Mouse (Mus musculus): ENCODE results near the gene Camsap3. TPM values are rescaled to one million over a fixed set of nuclear protein-coding genes. Genes with fewer than 3 reads are reported as not detected.

Gene Camsap3
- total RNA-seq, 2 experiments from 2014 or later: 0.22 to 0.33 TPM

DNA sequence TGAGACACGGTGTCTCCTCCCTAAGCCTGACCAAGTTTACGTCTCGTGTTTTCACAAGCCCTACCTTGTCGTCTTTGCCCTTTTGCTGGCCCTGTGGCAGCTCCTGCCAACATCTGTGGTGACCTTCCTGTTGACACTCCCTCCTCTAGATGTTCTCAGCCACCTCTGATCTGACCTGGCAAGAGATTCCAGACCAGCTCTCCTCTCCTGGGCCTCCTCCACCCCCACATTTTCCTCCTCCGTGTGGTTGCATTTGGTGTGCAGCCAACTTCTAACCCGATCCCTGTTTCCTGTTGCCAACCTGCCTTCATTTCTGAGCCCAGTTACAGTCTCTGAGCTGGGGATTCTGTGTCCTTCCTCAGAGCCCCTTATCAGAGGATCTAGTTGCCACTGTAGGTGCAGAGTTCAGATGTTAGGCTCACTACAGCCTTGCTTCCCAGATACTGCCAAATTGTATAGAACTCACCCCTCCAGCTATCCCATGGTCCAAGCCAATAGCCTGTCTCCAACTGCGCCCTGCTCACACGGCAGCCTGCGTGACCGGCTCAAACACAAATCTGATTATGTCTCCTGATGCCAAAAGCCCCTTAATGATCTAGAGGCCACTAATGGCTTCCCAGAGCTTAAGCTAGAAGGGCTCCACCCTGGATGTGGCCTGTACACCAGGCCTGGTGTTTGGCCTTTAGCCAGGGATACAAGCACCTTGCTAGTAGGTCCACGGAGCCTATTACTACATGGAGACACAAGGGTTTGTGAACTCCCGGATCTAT, 22.1 kb downstream of the Camsap3 start:
- no peak for TF ChIP-seq CTCF (IDR thresholded peaks at IDR 0.05)
- no peak overlapping the region for H3K4me3 ChIP-seq
- intact Hi-C loops (cut with DNase I): no loop called here
- DNase-seq: no peak
- no peak overlapping the region; the same call in 1 of the 2 replicates for H3K27ac ChIP-seq

DNA sequence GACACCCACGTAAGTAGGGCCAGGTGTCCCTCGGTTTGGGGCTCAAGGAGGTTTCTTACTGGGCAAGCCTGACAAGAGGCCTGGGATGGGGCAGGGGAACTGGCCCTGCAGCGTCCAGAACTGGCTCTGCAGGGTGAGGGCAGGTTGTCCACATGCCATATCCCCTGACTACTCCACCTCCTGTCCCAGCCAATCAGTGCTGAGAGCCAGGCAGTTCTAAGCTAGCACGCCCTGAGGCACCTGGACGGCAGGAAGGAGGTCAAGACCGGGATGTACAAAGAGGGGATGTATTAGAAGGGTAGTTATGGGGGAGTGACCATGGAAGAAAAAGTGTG, 22.7 kb downstream of the Camsap3 start:
- Histone ChIP-seq H3K27ac (no peak overlapping the region), H3K4me3 (no peak overlapping the region)
- TF ChIP-seq CTCF (IDR thresholded peaks at IDR 0.05): no peak
- no peak for DNase-seq
- intact Hi-C loops (cut with DNase I): no loop called here

- intact Hi-C loops (cut with DNase I): loop anchor here (2.0 to 10.0 kb wide), 3 partner anchors 55 to 1053 kb away; partner anchors contain the start of genes Pnpla6 and Trappc5
- no peak for TF ChIP-seq CTCF (IDR thresholded peaks at IDR 0.05)
- peak; percentile 98 for DNase-seq
- peak within 1 kb of the TSS; percentile 96 for H3K4me3 ChIP-seq
- H3K27ac ChIP-seq: peak within 1 kb of the TSS; percentile 83
These were observed 34.3 kb downstream of the Camsap3 start, which contains the start of the genes Xab2 and Pet100 for GRCm38 (mm10) chr8:3621199-3621970. Gene Xab2, minus strand, starts transcription at chr8:3621316. Gene Pet100, plus strand, starts transcription at chr8:3621548.

GRCm38 (mm10) chr8:3622119-3622518, 35.0 kb downstream of the Camsap3 start:
- H3K4me3 ChIP-seq: peak overlapping the region; percentile 96; the same call in 1 of the 2 replicates
- H3K27ac ChIP-seq: no peak overlapping the region
- intact Hi-C loops (cut with DNase I): loop anchor here (5.0 to 10.0 kb wide), 2 partner anchors 105 to 1053 kb away; partner anchors contain the start of gene Pnpla6
- TF ChIP-seq CTCF (IDR thresholded peaks at IDR 0.05): no peak
- DNase-seq: no peak

- no peak for TF ChIP-seq CTCF (IDR thresholded peaks at IDR 0.05)
- intact Hi-C loops (cut with DNase I): loop anchor here (10.0 kb wide), 1 partner anchor 1049 kb away; no protein-coding TSS in a partner anchor
These were observed 38.4 kb downstream of the Camsap3 start, which contains the start of gene Pcp2 for GRCm38 (mm10) chr8:3625445-3625844. Gene Pcp2, minus strand, starts transcription at chr8:3625545.

GRCm38 (mm10) chr8:3626971-3627370, 39.9 kb downstream of the Camsap3 start:
- no peak for TF ChIP-seq CTCF (IDR thresholded peaks at IDR 0.05)
- no peak for DNase-seq
- intact Hi-C loops (cut with DNase I): loop anchor here (10.0 kb wide), 1 partner anchor 1048 kb away; no protein-coding TSS in a partner anchor
- Histone ChIP-seq H3K27ac (no peak overlapping the region), H3K4me3 (no peak overlapping the region)

More at GRCm38 (mm10) chr8:3625445-3625844, 38.4 kb downstream of the Camsap3 start, which contains the start of gene Pcp2:
- Histone ChIP-seq H3K4me3 (no peak within 1 kb of the TSS), H3K27ac (no peak within 1 kb of the TSS)
- no peak for DNase-seq

- no peak for DNase-seq
- H3K27ac ChIP-seq: no peak overlapping the region
- TF ChIP-seq CTCF (IDR thresholded peaks at IDR 0.05): peak; percentile 45
- H3K4me3 ChIP-seq: no peak overlapping the region
- intact Hi-C loops (cut with DNase I): loop anchor here (10.0 kb wide), 1 partner anchor 1047 kb away; no protein-coding TSS in a partner anchor
These were observed 40.9 kb downstream of the Camsap3 start for GRCm38 (mm10) chr8:3628014-3628413.

GRCm38 (mm10) chr8:3630647-3631477, 43.8 kb downstream of the Camsap3 start, which contains the start of gene Stxbp2:
Gene Stxbp2, plus strand, starts transcription at chr8:3630955.
- no peak for TF ChIP-seq CTCF (IDR thresholded peaks at IDR 0.05)
- peak; percentile 63 for DNase-seq
- no peak within 1 kb of the TSS; the same call in 1 of the 2 replicates for H3K27ac ChIP-seq
- peak within 1 kb of the TSS; percentile 74 for H3K4me3 ChIP-seq
- intact Hi-C loops (cut with DNase I): no loop called here

DNA sequence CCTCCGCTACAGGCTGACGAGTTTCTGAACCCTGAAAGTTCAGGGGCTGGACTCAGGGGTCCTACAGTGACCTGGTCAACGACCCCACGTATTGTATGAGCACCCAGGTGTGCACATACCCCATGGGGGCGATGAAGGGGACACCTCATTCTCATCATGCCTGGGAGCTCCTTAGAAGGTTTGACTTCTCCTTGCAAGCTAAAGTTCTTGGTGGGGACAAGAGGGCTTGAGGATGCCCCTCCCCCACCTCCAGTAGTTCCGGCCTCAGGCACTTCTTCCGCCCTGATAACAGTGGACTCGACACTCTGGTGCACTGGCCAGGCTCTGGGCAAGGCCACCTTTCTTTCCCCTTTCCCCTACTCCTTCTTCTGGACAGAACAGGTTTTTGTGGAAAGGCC, 44.4 kb downstream of the Camsap3 start:
- no peak for TF ChIP-seq CTCF (IDR thresholded peaks at IDR 0.05)
- peak overlapping the region; percentile 74 for H3K4me3 ChIP-seq
- intact Hi-C loops (cut with DNase I): no loop called here
- no peak for DNase-seq
- no peak overlapping the region for H3K27ac ChIP-seq

GRCm38 (mm10) chr8:3645804-3646203, 58.7 kb downstream of the Camsap3 start:
- intact Hi-C loops (cut with DNase I): no loop called here
- no peak for TF ChIP-seq CTCF (IDR thresholded peaks at IDR 0.05)

GRCm38 (mm10) chr8:3646824-3647531, 59.9 kb downstream of the Camsap3 start:
- no peak overlapping the region for H3K4me3 ChIP-seq
- TF ChIP-seq CTCF (IDR thresholded peaks at IDR 0.05): no peak
- DNase-seq: no peak
- intact Hi-C loops (cut with DNase I): no loop called here
- H3K27ac ChIP-seq: no peak overlapping the region

More at GRCm38 (mm10) chr8:3645804-3646203, 58.7 kb downstream of the Camsap3 start:
- no peak overlapping the region for H3K27ac ChIP-seq
- peak; percentile 43 for DNase-seq
- no peak overlapping the region for H3K4me3 ChIP-seq

All from gastrocnemius, adult 2 months (tissue).